Mouse (Mus musculus): ENCODE data around the gene Urgcp.
A peak's percentile ranks its signal among the peaks of the same experiment; 100 is the strongest.
"Not testable (repeated sequence)": the region's sequence is repeated elsewhere in the genome, so short reads cannot be mapped to it uniquely, and the experiment has no call there.

Urgcp gene

GRCm38 (mm10) chr11:5761820-5762632 lies at the start of gene Urgcp:
Gene Urgcp, minus strand, starts transcription at chr11:5762376.
- peak; percentile 84 to 90 for DNase-seq (ENCODE audit: low spot score in 2 of 2)

- DNase-seq (ENCODE audit: low spot score in 2 of 2) = not testable (repeated sequence)
These were observed 47.3 kb upstream of the Urgcp start for GRCm38 (mm10) chr11:5809487-5809886.

- DNase-seq (ENCODE audit: low spot score in 2 of 2) = no peak
These were observed 45.8 kb upstream of the Urgcp start for GRCm38 (mm10) chr11:5807956-5808355.

- DNase-seq (ENCODE audit: low spot score in 2 of 2) = no peak
These were observed 43.5 kb upstream of the Urgcp start for GRCm38 (mm10) chr11:5805711-5806110.

GRCm38 (mm10) chr11:5804174-5804573 lies 42.0 kb upstream of the Urgcp start:
- DNase-seq (ENCODE audit: low spot score in 2 of 2) = no peak

GRCm38 (mm10) chr11:5803551-5803981 lies 41.4 kb upstream of the Urgcp start, which contains the start of gene Pgam2:
Gene Pgam2, minus strand, starts transcription at chr11:5803733.
- no peak for DNase-seq (ENCODE audit: low spot score in 2 of 2)

GRCm38 (mm10) chr11:5802457-5803217 lies 40.5 kb upstream of the Urgcp start:
- DNase-seq (ENCODE audit: low spot score in 2 of 2) = no peak

- no peak for DNase-seq (ENCODE audit: low spot score in 2 of 2)
These were observed 39.8 kb upstream of the Urgcp start for GRCm38 (mm10) chr11:5802005-5802404.

- no peak for DNase-seq (ENCODE audit: low spot score in 2 of 2)
These were observed 39.3 kb upstream of the Urgcp start for GRCm38 (mm10) chr11:5801511-5801910.

GRCm38 (mm10) chr11:5799621-5800490 lies 37.7 kb upstream of the Urgcp start:
- DNase-seq (ENCODE audit: low spot score in 2 of 2) = no peak

GRCm38 (mm10) chr11:5797928-5798327 lies 35.8 kb upstream of the Urgcp start:
- DNase-seq (ENCODE audit: low spot score in 2 of 2) = no peak

- DNase-seq (ENCODE audit: low spot score in 2 of 2) = no peak
These were observed 35.2 kb upstream of the Urgcp start for GRCm38 (mm10) chr11:5797371-5797770.

- no peak for DNase-seq (ENCODE audit: low spot score in 2 of 2)
These were observed 34.8 kb upstream of the Urgcp start for GRCm38 (mm10) chr11:5796939-5797338.

- DNase-seq (ENCODE audit: low spot score in 2 of 2) = no peak
These were observed 33.5 kb upstream of the Urgcp start for GRCm38 (mm10) chr11:5795706-5796105.

GRCm38 (mm10) chr11:5795290-5795689 lies 33.1 kb upstream of the Urgcp start:
- no peak for DNase-seq (ENCODE audit: low spot score in 2 of 2)

- no peak for DNase-seq (ENCODE audit: low spot score in 2 of 2)
These were observed 28.3 kb upstream of the Urgcp start for GRCm38 (mm10) chr11:5790431-5790830.

GRCm38 (mm10) chr11:5789754-5790333 lies 27.7 kb upstream of the Urgcp start:
- no peak for DNase-seq (ENCODE audit: low spot score in 2 of 2)

- DNase-seq (ENCODE audit: low spot score in 2 of 2) = no peak
These were observed 27.0 kb upstream of the Urgcp start for GRCm38 (mm10) chr11:5789071-5789753.

GRCm38 (mm10) chr11:5788056-5789014 lies 26.2 kb upstream of the Urgcp start, which contains the start of gene Dbnl:
Gene Dbnl, plus strand, starts transcription at chr11:5788488.
- peak; percentile 88 to 92 for DNase-seq (ENCODE audit: low spot score in 2 of 2)

- DNase-seq (ENCODE audit: low spot score in 2 of 2) = no peak
These were observed 25.5 kb upstream of the Urgcp start for GRCm38 (mm10) chr11:5787671-5788055.

Data from frontal cortex, postnatal 14 days (tissue).